Mouse (Mus musculus): ENCODE measurements around the gene Pex14.

GRCm38 (mm10) chr4:148950932-148951650, 148.6 kb downstream of the Pex14 start:
- no peak for TF ChIP-seq GATA1 (IDR thresholded peaks at IDR 0.05; ENCODE audit: borderline replicate concordance, low read length)
- TF ChIP-seq FLI1 (IDR thresholded peaks at IDR 0.05; ENCODE audit: low read length): no peak
